Comparison of ENCODE assay signal across 8 mouse cellular contexts in the genomic region with DNA sequence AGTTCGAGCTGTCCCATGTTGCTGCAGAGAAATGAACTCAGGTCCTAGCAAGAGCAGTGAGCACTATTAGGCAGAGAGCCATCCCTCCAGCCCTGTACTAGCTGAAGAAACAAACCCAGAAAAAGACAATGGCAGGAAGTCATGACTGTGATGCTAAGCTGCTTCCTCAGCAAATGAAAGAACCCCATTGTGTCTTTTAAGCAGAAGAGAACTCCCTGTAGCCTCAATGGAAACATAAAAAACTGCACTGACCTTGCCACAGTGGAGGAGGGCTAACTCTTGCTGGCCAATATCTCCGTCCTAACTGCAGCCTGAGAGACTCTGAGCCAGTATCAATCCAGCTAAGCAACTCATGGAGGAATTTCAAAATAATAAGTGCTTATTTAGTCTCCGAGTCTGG. TPM values are rescaled to one million over a fixed set of nuclear protein-coding genes. Genes with fewer than 3 reads are reported as not detected.
DNase-seq lines count a peak whose midpoint lies in the region; ATAC-seq and TF ChIP-seq lines count a peak whose summit lies in the region.
"Had no signal": no experiment of that assay in that cellular context is flagged by ENCODE, and none has a peak within 500 bp of the region (broad histone marks: within the 10 kb centered on the region; RNA-seq: fewer than 3 reads in every experiment).

No protein-coding gene starts in this region.

- no peak for DNase-seq in kidney, postnatal 0 days (ENCODE audit: low spot score)
- DNase-seq in kidney, postnatal 4 days: no peak
- peak; percentile 17 for DNase-seq in brain, embryonic 14.5 days (ENCODE audit: low read depth)
- peak; percentile 82 for DNase-seq in midbrain, embryonic 11.5 days (ENCODE audit: low spot score, missing footprints)
- DNase-seq in ovary, postnatal 10 days (ENCODE audit: low spot score): no peak
- DNase-seq in thymus, postnatal 25 days: no peak

- no peak overlapping the region for H3K4me3 ChIP-seq in kidney, postnatal 0 days (replicated peaks; ENCODE audit: low read depth, low read length)
- H3K4me3 ChIP-seq in heart, embryonic 15.5 days: no peak overlapping the region
- no peak overlapping the region for H3K4me3 ChIP-seq in midbrain, embryonic 11.5 days (ENCODE audit: low read depth, low read length)
- H3K4me3 ChIP-seq: embryonic facial prominence, embryonic 13.5 days had no signal

- no peaks in the 10 kb centered on the region for H3K27me3 ChIP-seq in kidney, postnatal 0 days (ENCODE audit: insufficient read depth, low read length)
- no peaks in the 10 kb centered on the region for H3K27me3 ChIP-seq in heart, embryonic 15.5 days
- H3K27me3 ChIP-seq in midbrain, embryonic 11.5 days (ENCODE audit: control insufficient read depth, insufficient read depth, low read length): no peaks in the 10 kb centered on the region
- H3K27me3 ChIP-seq: embryonic facial prominence, embryonic 13.5 days had no signal

- TF ChIP-seq POLR2A in brain, embryonic 14.5 days (IDR thresholded peaks at IDR 0.05; ENCODE audit: borderline replicate concordance, extremely low read depth, insufficient read depth, insufficient read length, poor library complexity, severe bottlenecking): no peak

- H3K9me3 ChIP-seq in kidney, postnatal 0 days (replicated peaks; ENCODE audit: low read length): no peaks in the 10 kb centered on the region
- no peaks in the 10 kb centered on the region for H3K9me3 ChIP-seq in heart, embryonic 15.5 days (replicated peaks)
- no peaks in the 10 kb centered on the region for H3K9me3 ChIP-seq in midbrain, embryonic 11.5 days (ENCODE audit: control insufficient read depth, low read length)
- H3K9me3 ChIP-seq: embryonic facial prominence, embryonic 13.5 days had no signal

- no peak for TF ChIP-seq CTCF in kidney, postnatal 0 days (IDR thresholded peaks at IDR 0.05; ENCODE audit: low read depth)
- TF ChIP-seq CTCF in brain, embryonic 14.5 days (IDR thresholded peaks at IDR 0.05; ENCODE audit: borderline replicate concordance, extremely low read depth, insufficient read depth, insufficient read length): no peak

- no peak overlapping the region for H3K4me2 ChIP-seq in kidney, postnatal 0 days (ENCODE audit: low read length)
- no peak overlapping the region for H3K4me2 ChIP-seq in heart, embryonic 15.5 days
- no peak overlapping the region for H3K4me2 ChIP-seq in midbrain, embryonic 11.5 days
- H3K4me2 ChIP-seq: embryonic facial prominence, embryonic 13.5 days had no signal

- H3K27ac ChIP-seq in kidney, postnatal 0 days: peak overlapping the region; percentile 54
- peak overlapping the region; percentile 68 for H3K27ac ChIP-seq in heart, embryonic 15.5 days
- no peak overlapping the region for H3K27ac ChIP-seq in midbrain, embryonic 11.5 days (ENCODE audit: low read depth, low read length)
- H3K27ac ChIP-seq: embryonic facial prominence, embryonic 13.5 days had no signal

- WGBS in kidney, postnatal 0 days: 50% methylated on average over 3 of the region's 3 CpGs
- 56% methylated on average over 3 of the region's 3 CpGs for WGBS in heart, embryonic 15.5 days
- WGBS in midbrain, embryonic 11.5 days: 45% methylated on average over 3 of the region's 3 CpGs

- no peaks in the 10 kb centered on the region for H3K36me3 ChIP-seq in kidney, postnatal 0 days (ENCODE audit: insufficient read depth, low read length)
- no peaks in the 10 kb centered on the region for H3K36me3 ChIP-seq in heart, embryonic 15.5 days
- H3K36me3 ChIP-seq in midbrain, embryonic 11.5 days (ENCODE audit: control insufficient read depth, insufficient read depth, low read length): no peaks in the 10 kb centered on the region
- H3K36me3 ChIP-seq: embryonic facial prominence, embryonic 13.5 days had no signal

- H3K9ac ChIP-seq in kidney, postnatal 0 days (ENCODE audit: low read depth, low read length): no peak overlapping the region
- no peak overlapping the region for H3K9ac ChIP-seq in heart, embryonic 15.5 days
- H3K9ac ChIP-seq in midbrain, embryonic 11.5 days (ENCODE audit: low read length): no peak overlapping the region
- H3K9ac ChIP-seq: embryonic facial prominence, embryonic 13.5 days had no signal

- H3K4me1 ChIP-seq in kidney, postnatal 0 days (replicated peaks; ENCODE audit: insufficient read depth, low read length): peaks cover 12% of the 10 kb centered on the region
- H3K4me1 ChIP-seq in heart, embryonic 15.5 days (replicated peaks): peaks cover 44% of the 10 kb centered on the region
- H3K4me1 ChIP-seq in midbrain, embryonic 11.5 days (ENCODE audit: control insufficient read depth, insufficient read depth, low read length): peaks cover 11% of the 10 kb centered on the region

- ATAC-seq in kidney, postnatal 0 days (replicated peaks; ENCODE audit: low FRiP score, low read depth): no peak
- ATAC-seq in heart, embryonic 15.5 days (replicated peaks; ENCODE audit: insufficient number of reproducible peaks, insufficient read depth, low FRiP score, low read depth): peak; percentile 54
- ATAC-seq in midbrain, embryonic 11.5 days (ENCODE audit: low FRiP score): no peak

RNA-seq across cellular contexts. Expression of a gene that starts 13.4 kb away (rescaled TPM):
- 5.0 and 6.1 TPM in 2 replicates for polyA plus RNA-seq in kidney, postnatal 0 days (2015; fragmentation: Nextera tagmentation; extraction: Ambion mirVana)
- polyA plus RNA-seq in brain, embryonic 14.5 days (2012; rRNA removed): 41.6 and 44.5 TPM in 2 replicates
- polyA plus RNA-seq in heart, embryonic 15.5 days (2015; fragmentation: Nextera tagmentation; extraction: Ambion mirVana): 9.2 TPM in 2 replicates
- 7.3 and 9.2 TPM in 2 replicates for polyA plus RNA-seq in midbrain, embryonic 11.5 days (2014; fragmentation: Nextera tagmentation; extraction: Ambion mirVana)

Comparison
In these comparisons a context has a peak if more than half of its experiments do, and no peak if none do; other contexts are left out.
1. DNase-seq: peak in brain, embryonic 14.5 days (single experiment) and midbrain, embryonic 11.5 days (single experiment); none in kidney, postnatal 0 days (single experiment), kidney, postnatal 4 days (0 of 2), ovary, postnatal 10 days (single experiment) and thymus, postnatal 25 days (single experiment).